Mouse (Mus musculus) cortical plate, adult 2 months (tissue): ENCODE data around the gene Olr1.

ENCODE experiments used
- CTCF ChIP-seq: fragments of 200-500 bp; IDR thresholded peaks from 2 replicates; pipeline ENCODE4 v1.5.1; 2011; ENCODE audit warnings: mild to moderate bottlenecking, control low read depth, low read length; ENCODE audit not compliant: insufficient read depth; ENCODE audit errors: extremely low read depth
- POLR2A ChIP-seq: fragments of 200-500 bp; IDR thresholded peaks from 2 replicates; pipeline ENCODE4 v1.6.1; 2011; ENCODE audit warnings: mild to moderate bottlenecking, low read length, control low read depth; ENCODE audit not compliant: insufficient read depth; ENCODE audit errors: extremely low read depth

DNA sequence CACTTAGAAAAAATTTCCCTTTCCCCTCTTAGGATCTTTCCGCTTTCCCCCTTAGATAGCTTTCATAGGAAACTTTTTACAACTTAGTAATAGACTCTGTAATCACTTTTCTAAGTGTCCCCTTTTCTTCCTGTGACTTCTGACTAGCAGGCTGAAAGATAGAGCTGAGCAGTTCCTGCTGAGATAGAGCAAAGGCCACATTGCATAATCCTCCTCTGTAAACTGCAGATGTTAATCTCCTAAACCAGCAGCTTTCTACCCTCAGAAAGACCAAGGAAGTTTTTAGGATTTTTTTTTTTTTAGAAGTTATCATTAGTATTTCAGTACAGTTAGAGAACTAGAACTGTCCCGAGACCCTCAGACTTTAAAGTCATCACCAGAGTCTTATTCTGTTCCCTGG lies 3.5 kb downstream of the Olr1 start:
- no peak for TF ChIP-seq CTCF
- no peak for TF ChIP-seq POLR2A
